Mouse (Mus musculus) ES-E14 (cell line): Measurements from ENCODE around the gene Srsf11. TPM values are rescaled to one million over a fixed set of nuclear protein-coding genes. Genes with fewer than 3 reads are reported as not detected.
A peak's percentile ranks its signal among the peaks of the same experiment; 100 is the strongest.

Source experiments
- DNase-seq: peaks from one replicate; pipeline ENCODE4 v3.0.0-alpha.2; 2013; ENCODE audit warnings: low read depth, low spot score
- H3K27ac ChIP-seq: 2 replicates; pipeline ENCODE4 v1.5.1; 2012; ENCODE audit warnings: low read depth, mild to moderate bottlenecking, low read length, moderate library complexity, mixed read lengths; ENCODE audit not compliant: poor library complexity, insufficient read depth, severe bottlenecking
- H3K36me3 ChIP-seq: 2 replicates; pipeline ENCODE4 v1.6.1; 2012; ENCODE audit warnings: mild to moderate bottlenecking, low read length, moderate library complexity, mixed read lengths; ENCODE audit not compliant: control insufficient read depth, poor library complexity, insufficient read depth, severe bottlenecking
- H3K4me1 ChIP-seq, 2 experiments: fragments of 150-350 bp in 1 of 2; sonication (generic) in 1 of 2; 2 replicates each; pipeline ENCODE4 v1.6.1; 2012; ENCODE audit warnings: low read length in 2 of 2, mild to moderate bottlenecking in 1 of 2, mixed read lengths in 1 of 2; ENCODE audit not compliant: control insufficient read depth in 2 of 2, insufficient read depth in 2 of 2, poor library complexity in 1 of 2
- H3K4me3 ChIP-seq, 2 experiments: fragments of 150-350 bp in 1 of 2; sonication (generic) in 1 of 2; 2 replicates each; pipeline ENCODE4 v1.5.1; 2012; ENCODE audit warnings: low read length in 2 of 2, low read depth in 1 of 2, mild to moderate bottlenecking in 1 of 2, mixed read lengths in 1 of 2; ENCODE audit not compliant: insufficient read depth in 1 of 2, poor library complexity in 1 of 2, severe bottlenecking in 1 of 2
- H3K9ac ChIP-seq: 2 replicates; pipeline ENCODE4 v1.6.1; 2012; ENCODE audit warnings: low read depth, mild to moderate bottlenecking, low read length, mixed read lengths; ENCODE audit not compliant: poor library complexity, insufficient read depth, severe bottlenecking
- H3K9me3 ChIP-seq: fragments of 150-350 bp; sonication (generic); 2 replicates; pipeline ENCODE4 v1.6.1; 2012; ENCODE audit warnings: low read depth, mild to moderate bottlenecking, low read length; ENCODE audit not compliant: control insufficient read depth, insufficient read depth
- CHD2 ChIP-seq: IDR thresholded peaks from 2 replicates; pipeline ENCODE4 v1.6.1; 2014; ENCODE audit warnings: mild to moderate bottlenecking, low read depth, low read length, inconsistent platforms
- HCFC1 ChIP-seq: IDR thresholded peaks from 2 replicates; pipeline ENCODE4 v1.6.1; 2012; ENCODE audit warnings: low read length, inconsistent platforms, borderline replicate concordance; ENCODE audit not compliant: insufficient read depth
- MAFK ChIP-seq: IDR thresholded peaks from 2 replicates; pipeline ENCODE4 v1.6.1; 2014; ENCODE audit warnings: mild to moderate bottlenecking, low read depth, low read length, inconsistent platforms; ENCODE audit not compliant: insufficient read depth
- ZC3H11A ChIP-seq: IDR thresholded peaks from 2 replicates; pipeline ENCODE4 v1.6.1; 2012; ENCODE audit warnings: low read depth, mild to moderate bottlenecking, inconsistent platforms, low read length, borderline replicate concordance
- ZNF384 ChIP-seq: IDR thresholded peaks from 2 replicates; pipeline ENCODE4 v1.6.1; 2012; ENCODE audit warnings: low read depth, low read length, inconsistent platforms
- in situ Hi-C, 2 experiments: fragments of 600-800 bp; cut with MboI; formaldehyde crosslinking; loops; one replicate each; pipeline ENCODE4 v1.15.1; 2025; ENCODE audit warnings: low sequenced_read_pairs in 2 of 2, inconsistent platforms in 1 of 2; ENCODE audit not compliant: unreplicated experiment in 2 of 2
- total RNA-seq: library from RNA; depleted of rRNA; stranded (reverse); fragments of 300-350 nt; gene quantifications from 2 replicates; pipeline ENCODE4 v1.2.3, GENCODE M21; 2012

Gene Srsf11
- total RNA-seq, 1 experiment: 172 TPM

DNA sequence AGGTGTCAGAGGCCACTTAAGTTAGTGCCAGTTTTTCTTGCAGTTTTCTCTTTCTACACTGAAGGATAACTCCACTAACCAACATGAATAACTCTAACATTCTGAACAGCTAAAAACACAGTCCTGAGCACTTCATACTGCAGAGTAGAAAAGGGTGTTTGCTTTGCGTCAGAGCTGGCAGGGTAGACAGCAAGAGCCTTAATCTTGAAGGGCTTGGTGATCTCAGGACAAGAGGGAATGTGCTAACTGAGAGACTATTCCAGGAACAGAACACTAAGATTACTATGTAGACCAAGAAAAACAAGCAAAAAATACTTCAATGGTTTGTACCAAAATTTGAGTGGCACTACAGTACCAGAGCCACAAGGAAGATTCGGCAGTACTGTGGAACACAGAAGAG, 38.6 kb upstream of the Srsf11 start:
- H3K9me3 ChIP-seq: no peaks in the 10 kb centered on the region
- no peak overlapping the region for H3K4me3 ChIP-seq
- H3K9ac ChIP-seq: no peak overlapping the region
- no peak for DNase-seq
- no peak for TF ChIP-seq MAFK
- no peak for TF ChIP-seq CHD2
- TF ChIP-seq ZC3H11A: no peak
- H3K27ac ChIP-seq: no peak overlapping the region
- in situ Hi-C loops: no loop called here
- H3K4me1 ChIP-seq: no peaks in the 10 kb centered on the region
- H3K36me3 ChIP-seq: no peaks in the 10 kb centered on the region

DNA sequence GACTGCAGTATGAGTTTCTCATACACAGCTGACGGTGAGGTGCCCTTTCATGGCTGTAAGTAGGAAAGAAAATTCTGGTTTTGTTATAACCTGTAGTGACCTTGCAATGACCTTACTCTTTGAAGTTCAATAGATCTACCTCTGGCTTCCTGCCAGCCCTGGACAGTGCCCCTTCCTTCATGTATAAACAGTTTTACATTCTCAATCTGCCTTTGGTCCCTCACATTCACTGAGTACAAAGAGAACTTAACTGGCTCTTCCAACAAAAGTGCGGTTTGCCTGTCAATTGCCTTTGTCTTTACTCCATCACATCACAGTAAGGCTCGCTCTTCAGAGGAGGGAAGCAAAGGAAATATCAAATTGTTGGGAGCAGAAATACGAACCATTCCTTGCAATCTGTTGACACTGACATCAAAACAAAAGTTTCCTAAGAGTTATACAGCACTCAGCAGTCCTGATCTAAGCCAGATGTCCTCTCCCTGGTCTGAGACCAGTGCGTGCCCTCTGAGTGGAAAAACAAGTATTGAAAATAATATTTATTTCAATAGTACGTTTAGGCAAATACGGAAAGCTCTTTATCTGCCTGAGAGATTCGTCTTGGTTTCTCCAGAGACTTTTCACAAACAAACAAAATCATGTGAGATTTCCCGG, 32.3 kb upstream of the Srsf11 start:
- Histone ChIP-seq H3K27ac (no peak overlapping the region), H3K9ac (no peak overlapping the region), H3K9me3 (no peaks in the 10 kb centered on the region), H3K4me3 (no peak overlapping the region), H3K4me1 (no peaks in the 10 kb centered on the region), H3K36me3 (peaks cover 7% of the 10 kb centered on the region)
- peak; percentile 6 for DNase-seq
- TF ChIP-seq HCFC1: no peak
- TF ChIP-seq CHD2: no peak
- TF ChIP-seq ZNF384: no peak
- TF ChIP-seq MAFK: no peak
- TF ChIP-seq ZC3H11A: no peak
- in situ Hi-C loops: no loop called here

DNA sequence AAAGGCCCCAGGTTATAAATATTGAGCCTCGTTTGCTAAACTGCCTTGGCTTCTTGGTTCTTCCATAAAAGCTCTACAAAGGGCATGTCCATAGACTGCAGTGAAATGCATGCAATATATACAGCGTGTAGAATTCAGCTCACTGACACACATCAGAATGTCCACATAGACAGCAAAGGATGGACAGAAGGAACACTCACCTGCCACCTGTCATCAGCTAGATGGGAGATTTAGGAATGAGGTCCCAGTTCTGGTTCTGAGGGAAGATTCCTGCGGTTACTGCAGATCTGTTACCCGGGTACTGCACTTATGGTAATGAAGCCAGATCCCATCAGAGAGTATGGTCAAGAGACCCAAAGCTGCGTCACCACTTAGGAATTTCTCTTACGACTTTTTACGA, 31.5 kb upstream of the Srsf11 start:
- Histone ChIP-seq H3K9me3 (no peaks in the 10 kb centered on the region), H3K36me3 (peaks cover 7% of the 10 kb centered on the region), H3K4me1 (no peaks in the 10 kb centered on the region), H3K9ac (no peak overlapping the region), H3K27ac (no peak overlapping the region), H3K4me3 (no peak overlapping the region)
- no peak for TF ChIP-seq ZC3H11A
- TF ChIP-seq ZNF384: no peak
- TF ChIP-seq HCFC1: no peak
- no peak for TF ChIP-seq MAFK
- no peak for TF ChIP-seq CHD2
- DNase-seq: no peak
- in situ Hi-C loops: no loop called here

DNA sequence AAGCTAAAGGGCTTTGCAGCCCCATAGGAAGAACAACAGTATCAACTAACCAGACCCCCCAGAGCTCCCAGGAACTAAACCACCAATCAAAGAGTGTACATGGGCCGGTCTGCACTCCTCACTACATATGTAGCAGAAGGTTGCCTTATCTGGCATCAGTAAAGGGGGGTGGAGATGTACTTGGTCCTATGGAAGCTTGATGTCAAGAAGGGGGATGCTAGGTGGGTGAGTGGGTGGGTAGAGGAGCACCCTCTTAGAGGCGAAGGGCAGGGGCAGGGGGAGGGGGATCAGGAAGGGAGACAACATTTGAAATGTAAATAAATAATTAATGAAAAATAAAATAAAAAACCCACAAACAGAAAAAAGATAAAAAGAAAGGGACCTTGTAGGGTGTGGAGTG, 28.8 kb upstream of the Srsf11 start:
- TF ChIP-seq ZNF384: no peak
- TF ChIP-seq HCFC1: no peak
- no peak for TF ChIP-seq MAFK
- no peak for TF ChIP-seq ZC3H11A
- no peak for TF ChIP-seq CHD2
- DNase-seq: no peak
- H3K36me3 ChIP-seq: peaks cover 9% of the 10 kb centered on the region
- in situ Hi-C loops: no loop called here
- H3K27ac ChIP-seq: no peak overlapping the region
- H3K9ac ChIP-seq: no peak overlapping the region
- no peaks in the 10 kb centered on the region for H3K4me1 ChIP-seq
- H3K9me3 ChIP-seq: no peaks in the 10 kb centered on the region
- no peak overlapping the region for H3K4me3 ChIP-seq
